Mouse (Mus musculus) thymus, adult 2 months (tissue): ENCODE data around the gene Slc35a5.

Experiments used
- CTCF ChIP-seq: fragments of 200-500 bp; IDR thresholded peaks from 2 replicates; pipeline ENCODE4 v1.5.1; 2012; ENCODE audit warnings: mild to moderate bottlenecking, control low read depth, low read length, moderate library complexity, borderline replicate concordance; ENCODE audit not compliant: control insufficient read depth, poor library complexity, insufficient read depth; ENCODE audit errors: extremely low read depth
- POLR2A ChIP-seq: fragments of 200-500 bp; IDR thresholded peaks from 2 replicates; pipeline ENCODE4 v1.6.1; 2012; ENCODE audit warnings: mild to moderate bottlenecking, low read length, control low read depth, moderate library complexity; ENCODE audit not compliant: control insufficient read depth, poor library complexity, insufficient read depth; ENCODE audit errors: extremely low read depth

- no peak for TF ChIP-seq CTCF
- no peak for TF ChIP-seq POLR2A
Measured at GRCm38 (mm10) chr16:45159389-45159716, 847 bp upstream of the Slc35a5 start.
